Mouse (Mus musculus) spleen, adult 2 months (tissue): ENCODE results near the gene Jarid2.

Experiments
- CTCF ChIP-seq: fragments of 200-500 bp; IDR thresholded peaks from 2 replicates; pipeline ENCODE4 v1.5.1; 2011; ENCODE audit warnings: mild to moderate bottlenecking, inconsistent platforms; ENCODE audit not compliant: insufficient read depth, insufficient read length, insufficient replicate concordance; ENCODE audit errors: extremely low read depth
- POLR2A ChIP-seq: fragments of 200-500 bp; IDR thresholded peaks from 2 replicates; pipeline ENCODE4 v1.6.1; 2011; ENCODE audit warnings: low read depth, low read length, inconsistent platforms

GRCm38 (mm10) chr13:44781126-44781525, 51.9 kb downstream of the Jarid2 start:
- TF ChIP-seq POLR2A (no peak), CTCF (no peak)
